Mouse (Mus musculus) brown adipose tissue, adult 24 weeks (tissue): ENCODE measurements around the gene Cox14. TPM values are rescaled to one million over a fixed set of nuclear protein-coding genes. Genes with fewer than 3 reads are reported as not detected.
"Not testable (repeated sequence)": the region's sequence is repeated elsewhere in the genome, so short reads cannot be mapped to it uniquely, and the experiment has no call there.

ENCODE experiments used
- H3K27ac ChIP-seq: fragments of 200-500 bp; replicated peaks from 2 replicates; pipeline ENCODE4 v1.5.1; 2012; ENCODE audit warnings: low read depth, mild to moderate bottlenecking, low read length
- H3K4me1 ChIP-seq: fragments of 200-500 bp; 2 replicates; pipeline ENCODE4 v1.6.1; 2012; ENCODE audit warnings: low read length, mixed read lengths; ENCODE audit not compliant: control insufficient read depth, insufficient read depth, insufficient read length
- H3K4me3 ChIP-seq: fragments of 200-500 bp; 2 replicates; pipeline ENCODE4 v1.5.1; 2012; ENCODE audit warnings: low read depth, mild to moderate bottlenecking, low read length, moderate library complexity; ENCODE audit not compliant: insufficient read depth
- polyA plus RNA-seq: library from polyadenylated mRNA; stranded (reverse); fragments of >200 nt; gene quantifications from 2 replicates; pipeline ENCODE4 v1.2.4, GENCODE M21; 2012; ENCODE audit not compliant: missing spikeins, insufficient read depth, insufficient read length

The Cox14 gene
- polyA plus RNA-seq, 1 experiment: 242 TPM

DNA sequence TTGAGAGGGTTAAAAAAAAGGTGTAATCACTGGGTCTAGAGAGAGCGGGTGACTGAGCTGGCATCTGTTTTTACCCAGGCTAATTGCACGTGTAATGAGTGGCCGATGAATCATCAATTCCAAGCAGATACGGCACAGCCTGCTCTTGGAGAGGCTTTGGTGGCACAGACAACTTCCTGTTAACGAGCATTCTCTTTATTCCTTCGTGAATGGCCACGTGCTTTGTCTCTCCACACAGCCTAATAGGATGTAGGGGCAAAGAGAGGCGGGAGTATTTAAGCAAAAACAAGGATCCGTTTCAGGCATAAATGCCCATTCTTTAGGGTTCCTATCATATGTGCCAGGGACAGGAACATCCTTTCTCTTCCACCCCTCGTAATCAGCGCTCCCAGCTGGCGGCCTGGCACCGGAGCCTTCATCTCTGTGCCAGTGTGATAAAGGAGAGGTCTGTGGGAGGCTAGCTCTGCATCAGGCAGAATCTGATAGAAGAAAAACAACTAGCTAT, 10.0 kb upstream of the Cox14 start:
- Histone ChIP-seq H3K4me1 (peaks cover 2% of the 10 kb centered on the region; the same call in 1 of the 2 replicates), H3K4me3 (peak overlapping the region; percentile 26), H3K27ac (peak overlapping the region; percentile 91)

- H3K4me1 ChIP-seq: peaks cover 2% of the 10 kb centered on the region; the same call in 1 of the 2 replicates
- H3K27ac ChIP-seq: peak overlapping the region; percentile 91
Measured at GRCm38 (mm10) chr15:99715982-99716746, 9.3 kb upstream of the Cox14 start.

GRCm38 (mm10) chr15:99716814-99717213, 8.6 kb upstream of the Cox14 start:
- Histone ChIP-seq H3K4me1 (peaks cover 2% of the 10 kb centered on the region; the same call in 1 of the 2 replicates), H3K27ac (peak overlapping the region; percentile 91), H3K4me3 (peak overlapping the region; percentile 41)

More at GRCm38 (mm10) chr15:99715982-99716746, 9.3 kb upstream of the Cox14 start:
- H3K4me3 ChIP-seq: peak overlapping the region; percentile 41

DNA sequence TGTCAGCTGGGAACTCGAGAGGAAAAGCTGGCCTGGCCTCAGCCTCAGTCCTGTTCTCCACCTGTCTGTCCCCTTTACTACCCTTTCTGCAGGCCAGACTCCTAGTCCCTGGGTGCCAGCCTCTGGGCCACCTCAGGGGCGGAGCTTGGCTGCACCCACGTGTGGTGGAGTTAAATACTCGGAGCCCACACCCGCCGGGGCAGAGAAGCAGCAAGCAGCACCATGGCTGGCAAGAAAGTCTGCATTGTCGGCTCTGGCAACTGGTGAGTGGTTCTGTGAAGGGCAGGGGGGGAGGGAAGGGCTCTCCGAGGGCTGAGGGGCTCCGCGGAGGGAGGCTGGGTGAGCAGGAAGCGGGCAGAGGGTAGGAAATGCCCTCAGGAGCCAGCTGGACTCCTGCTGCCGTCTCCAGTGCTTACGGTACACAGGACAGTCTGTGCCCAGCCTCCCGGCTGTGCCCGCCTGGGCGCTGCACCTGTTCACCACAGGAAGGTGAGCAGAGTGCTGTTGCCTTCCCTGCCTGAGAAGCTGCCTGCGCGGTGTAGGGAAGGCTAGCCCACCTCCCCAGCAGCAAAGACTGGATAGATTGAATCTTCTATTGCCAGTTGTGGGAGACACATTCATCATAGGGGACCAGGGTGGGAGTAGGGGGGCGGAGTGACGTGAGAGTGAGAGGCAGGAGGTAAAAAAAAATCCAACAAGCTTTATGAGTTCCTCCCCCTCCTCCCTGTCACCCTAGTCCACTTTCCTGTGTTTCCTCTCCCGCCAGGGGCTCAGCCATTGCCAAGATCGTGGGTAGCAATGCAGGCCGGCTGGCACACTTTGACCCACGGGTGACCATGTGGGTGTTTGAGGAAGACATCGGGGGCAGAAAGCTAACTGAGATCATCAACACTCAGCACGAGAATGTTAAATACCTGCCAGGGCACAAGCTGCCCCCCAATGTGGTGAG, 7.8 kb upstream of the Cox14 start, which contains the start of gene Gpd1:
Gene Gpd1 (plus strand): TSS at position 130 of the 949 bp plus-strand sequence.
- Histone ChIP-seq H3K4me1 (peaks cover 2% of the 10 kb centered on the region; the same call in 1 of the 2 replicates), H3K4me3 (peak within 1 kb of the TSS; percentile 67), H3K27ac (peak within 1 kb of the TSS; percentile 91)

- Histone ChIP-seq H3K27ac (peak overlapping the region; percentile 91), H3K4me1 (0 out of 2 replicates have a peak, but pooled peaks cover 3% of the 10 kb centered on the region), H3K4me3 (peak overlapping the region; percentile 67)
Measured at GRCm38 (mm10) chr15:99718461-99719021, 6.9 kb upstream of the Cox14 start.

- H3K4me3 ChIP-seq: peak overlapping the region; percentile 67
- H3K27ac ChIP-seq: peak overlapping the region; percentile 91
- H3K4me1 ChIP-seq: peaks cover 7% of the 10 kb centered on the region; the same call in 1 of the 2 replicates
Measured at GRCm38 (mm10) chr15:99719865-99720264, 5.6 kb upstream of the Cox14 start.

GRCm38 (mm10) chr15:99721921-99722743, 3.3 kb upstream of the Cox14 start:
- H3K4me3 ChIP-seq: peak overlapping the region; percentile 67
- H3K4me1 ChIP-seq: peaks cover 7% of the 10 kb centered on the region; the same call in 1 of the 2 replicates
- peak overlapping the region; percentile 20 for H3K27ac ChIP-seq

GRCm38 (mm10) chr15:99723120-99723514, 2.3 kb upstream of the Cox14 start:
- Histone ChIP-seq H3K4me3 (peak overlapping the region; percentile 27), H3K4me1 (peaks cover 7% of the 10 kb centered on the region; the same call in 1 of the 2 replicates), H3K27ac (peak overlapping the region; percentile 89)

DNA sequence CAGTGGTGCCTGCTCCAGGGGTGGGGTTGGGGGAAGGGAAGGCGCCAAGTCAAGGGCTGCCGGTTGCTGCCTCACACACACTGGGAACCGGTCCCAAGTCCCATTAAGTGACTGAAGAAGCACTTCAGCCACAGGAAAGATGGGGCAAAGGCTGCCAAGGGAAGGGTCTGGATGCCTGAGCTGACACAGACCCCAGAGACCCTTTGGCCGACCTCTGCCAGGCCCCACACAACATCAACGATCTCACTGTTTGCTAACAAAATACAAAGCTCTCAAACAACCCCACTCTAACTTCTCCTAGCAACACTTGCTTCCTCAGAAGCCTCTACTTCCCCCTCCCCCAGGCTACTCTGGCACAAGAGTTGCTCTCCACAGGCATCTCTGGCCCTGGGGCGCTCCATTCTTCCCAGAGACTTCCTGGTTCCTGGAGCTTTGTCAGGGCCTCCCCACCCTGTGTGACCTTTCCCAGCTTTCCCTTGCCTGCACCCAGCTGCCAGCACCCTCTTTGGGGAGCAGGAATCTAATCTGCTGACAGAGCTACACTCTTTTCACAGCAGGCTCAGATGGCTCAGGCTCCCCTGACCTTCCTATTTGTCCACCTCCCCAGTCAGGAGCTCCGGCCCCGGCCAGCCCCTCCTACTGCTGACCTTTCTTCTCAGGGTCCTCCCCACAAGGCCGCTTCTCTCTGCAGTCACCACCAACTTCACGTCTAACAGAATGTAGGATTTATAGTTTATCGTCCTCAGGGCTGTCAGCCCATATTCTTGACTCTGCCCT, 1.7 kb upstream of the Cox14 start:
- peak overlapping the region; percentile 89 for H3K27ac ChIP-seq
- H3K4me3 ChIP-seq: peak overlapping the region; percentile 27
- peaks cover 7% of the 10 kb centered on the region; the same call in 1 of the 2 replicates for H3K4me1 ChIP-seq

GRCm38 (mm10) chr15:99724292-99725021, 961 bp upstream of the Cox14 start:
- peak overlapping the region; percentile 24 for H3K4me3 ChIP-seq
- H3K4me1 ChIP-seq: peaks cover 7% of the 10 kb centered on the region; the same call in 1 of the 2 replicates
- peak overlapping the region; percentile 89 for H3K27ac ChIP-seq

DNA sequence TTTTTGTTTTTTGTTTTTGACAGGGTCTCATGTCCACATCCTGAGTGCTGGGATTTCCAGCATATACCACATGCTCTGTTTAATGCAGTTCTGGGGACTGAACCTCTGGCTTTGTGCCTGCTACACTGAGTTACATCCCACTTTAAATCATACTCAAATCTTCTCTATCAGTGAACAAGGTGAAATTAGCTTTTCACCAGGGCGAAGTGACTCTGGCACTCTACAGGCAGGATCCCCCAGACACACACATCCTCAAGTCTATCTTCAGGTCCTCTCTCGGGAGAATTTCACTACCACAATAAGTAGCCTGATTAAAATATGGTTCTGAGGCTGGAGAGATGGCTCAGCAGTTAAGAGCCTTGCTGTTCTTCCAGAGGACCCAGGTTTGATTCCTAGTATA, 1.1 kb downstream of the Cox14 start:
- H3K4me1 ChIP-seq: peaks cover 7% of the 10 kb centered on the region; the same call in 1 of the 2 replicates
- H3K4me3 ChIP-seq: peak overlapping the region; percentile 63
- H3K27ac ChIP-seq: peak overlapping the region; percentile 94

DNA sequence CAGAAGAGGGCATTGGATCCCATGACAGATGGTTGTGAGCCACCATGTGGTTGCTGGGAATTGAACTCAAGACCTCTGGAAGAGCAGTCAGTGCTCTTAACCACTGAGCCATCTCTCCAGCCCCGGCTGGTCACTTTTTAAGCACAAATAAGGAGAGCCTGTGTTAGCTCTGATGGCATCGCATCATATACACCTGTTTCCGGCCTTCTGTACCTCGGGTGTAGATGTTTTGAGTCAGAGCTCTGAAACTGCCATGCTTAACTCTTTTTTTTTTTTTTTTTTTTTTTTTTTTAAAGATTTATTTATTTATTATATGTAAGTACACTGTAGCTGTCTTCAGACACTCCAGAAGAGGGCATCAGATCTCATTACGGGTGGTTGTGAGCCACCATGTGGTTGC, 1.6 kb downstream of the Cox14 start:
- H3K27ac ChIP-seq, H3K4me1 ChIP-seq: not testable (repeated sequence)

DNA sequence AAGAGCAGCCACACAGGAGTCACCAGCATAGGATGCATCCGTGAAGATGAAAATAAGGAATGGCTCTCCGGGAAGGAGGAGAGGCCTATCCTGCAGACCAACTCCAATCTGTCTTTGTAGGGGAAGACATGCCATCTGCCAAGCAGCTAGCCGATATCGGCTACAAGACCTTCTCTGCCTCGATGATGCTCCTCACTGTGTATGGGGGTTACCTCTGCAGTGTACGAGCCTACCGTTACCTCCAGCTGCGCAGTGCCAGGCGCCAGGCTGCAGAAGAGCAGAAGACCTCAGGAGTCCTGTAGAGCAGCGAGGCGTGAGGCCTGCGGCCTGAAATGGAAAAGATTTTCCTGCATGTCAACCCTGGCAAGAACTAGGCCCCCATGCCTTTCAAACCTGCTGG, 2.1 kb downstream of the Cox14 start:
- Histone ChIP-seq H3K4me3 (no peak overlapping the region), H3K27ac (no peak overlapping the region), H3K4me1 (peaks cover 7% of the 10 kb centered on the region; the same call in 1 of the 2 replicates)

More for the DNA sequence above, 1.6 kb downstream of the Cox14 start:
- H3K4me3 ChIP-seq: not testable (repeated sequence)
